Mouse (Mus musculus) heart, postnatal 25 days (tissue): ENCODE results near the gene Rpf2. TPM values are rescaled to one million over a fixed set of nuclear protein-coding genes. Genes with fewer than 3 reads are reported as not detected.

ENCODE experiments used
- DNase-seq: peaks from one replicate; pipeline ENCODE4 v3.0.0; 2022; ENCODE audit warnings: low spot score
- intact Hi-C: fragments of 180-260 bp; cut with DNase I; formaldehyde crosslinking; loops from one replicate; pipeline ENCODE4 v1.15.1; 2025
- total RNA-seq, 2 experiments: library from RNA; stranded (reverse); gene quantifications; 2 replicates each; pipeline ENCODE4 v1.2.3; 2021

Gene Rpf2
- total RNA-seq, 2 experiments from 2014 or later = 8.7 to 8.8 TPM

DNA sequence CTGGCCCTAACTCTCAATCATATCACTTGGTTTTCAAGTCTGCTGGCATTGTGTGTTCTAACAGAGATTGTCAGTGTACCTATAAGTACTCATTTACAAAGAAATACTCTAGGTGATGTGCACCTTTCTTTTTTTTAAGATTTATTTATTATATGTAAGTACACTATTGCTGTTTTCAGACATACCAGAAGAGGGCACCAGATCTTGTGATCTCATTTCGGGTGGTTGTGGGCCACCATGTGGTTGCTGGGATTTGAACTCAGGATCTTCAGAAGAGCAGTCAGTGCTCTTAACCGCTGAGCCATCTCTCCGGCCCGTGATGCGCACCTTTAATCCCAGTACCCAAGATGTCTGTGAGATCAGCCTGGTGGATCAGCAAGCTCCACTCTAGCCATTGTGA, 67.7 kb downstream of the Rpf2 start:
- intact Hi-C loops = no loop called here

GRCm38 (mm10) chr10:40177323-40177962, 69.4 kb downstream of the Rpf2 start:
- DNase-seq = peak; percentile 3

More for the DNA sequence above, 67.7 kb downstream of the Rpf2 start:
- DNase-seq = no peak

More at GRCm38 (mm10) chr10:40177323-40177962, 69.4 kb downstream of the Rpf2 start:
- intact Hi-C loops = no loop called here

Other genes with a start within 250 kb of the Rpf2 start
- gene Mfsd4b1, start 221.8 kb downstream of the Rpf2 start, total RNA-seq = 1 to 10 TPM; 3.7 to 4.1 TPM
- gene Slc16a10, start 104.8 kb downstream of the Rpf2 start, total RNA-seq = 10 to 100 TPM; 23.0 to 25.2 TPM
- gene Gtf3c6, start 11.1 kb upstream of the Rpf2 start, total RNA-seq = 10 to 100 TPM; 20.1 to 24.7 TPM
- 10 to 100 TPM; 58.8 to 86.5 TPM for gene Amd1, start 55.1 kb upstream of the Rpf2 start, total RNA-seq
- gene Cdk19, start 92.5 kb upstream of the Rpf2 start, total RNA-seq = 10 to 100 TPM; 11.9 to 15.7 TPM